Mouse (Mus musculus) ES-Bruce4 (cell line): Measurements from ENCODE around the gene Zfp385c.

Experiments
- CTCF ChIP-seq: IDR thresholded peaks from one replicate; pipeline ENCODE4 v1.8.1; 2011; ENCODE audit warnings: low read depth, low read length
- EP300 ChIP-seq: IDR thresholded peaks from 2 replicates; pipeline ENCODE4 v1.6.1; 2011; ENCODE audit warnings: low read depth, low read length; ENCODE audit not compliant: insufficient read depth

- TF ChIP-seq CTCF (no peak), EP300 (no peak)
These were observed 6.9 kb downstream of the Zfp385c start for GRCm38 (mm10) chr11:100685371-100685770.
